Mouse (Mus musculus) liver, embryonic 11.5 days (tissue): ENCODE results near the gene Smim5. TPM values are rescaled to one million over a fixed set of nuclear protein-coding genes. Genes with fewer than 3 reads are reported as not detected.
A peak's percentile ranks its signal among the peaks of the same experiment; 100 is the strongest.

Experiments used
- ATAC-seq: fragments of 200-750 bp; cut with Nextera tagmentation; replicated peaks from 2 replicates; pipeline ENCODE4 v1.8.0; 2017; ENCODE audit warnings: moderate number of reproducible peaks, mild to moderate bottlenecking, moderate TSS enrichment, moderate library complexity; ENCODE audit not compliant: low FRiP score
- DNase-seq: peaks from one replicate; pipeline ENCODE4 v3.0.0-alpha.2; 2017; ENCODE audit warnings: low spot score
- H3K27ac ChIP-seq: fragments of 300-500 bp; sonication (generic); 2 replicates; pipeline ENCODE4 v1.5.1; 2014; ENCODE audit warnings: mild to moderate bottlenecking, low read depth, low read length, control low read depth
- H3K27me3 ChIP-seq: fragments of 300-500 bp; sonication (generic); replicated peaks from 2 replicates; pipeline ENCODE4 v1.6.1; 2014; ENCODE audit warnings: low read length, mixed read lengths; ENCODE audit not compliant: control insufficient read depth, insufficient read depth
- H3K36me3 ChIP-seq: fragments of 300-500 bp; sonication (generic); 2 replicates; pipeline ENCODE4 v1.6.1; 2014; ENCODE audit warnings: mild to moderate bottlenecking, low read length, moderate library complexity, mixed read lengths; ENCODE audit not compliant: control insufficient read depth, insufficient read depth
- H3K4me1 ChIP-seq: fragments of 300-500 bp; sonication (generic); replicated peaks from 2 replicates; pipeline ENCODE4 v1.6.1; 2014; ENCODE audit warnings: low read length, mixed read lengths; ENCODE audit not compliant: control insufficient read depth, insufficient read depth
- H3K4me2 ChIP-seq: fragments of 300-500 bp; sonication (generic); 2 replicates; pipeline ENCODE4 v1.6.1; 2014; ENCODE audit warnings: mild to moderate bottlenecking, control low read depth, moderate library complexity
- H3K4me3 ChIP-seq: fragments of 300-500 bp; sonication (generic); 2 replicates; pipeline ENCODE4 v1.5.1; 2014; ENCODE audit warnings: low read depth, low read length, control low read depth
- H3K9ac ChIP-seq: fragments of 300-500 bp; sonication (generic); 2 replicates; pipeline ENCODE4 v1.6.1; 2014; ENCODE audit warnings: low read depth, low read length, control low read depth
- H3K9me3 ChIP-seq: fragments of 300-500 bp; sonication (generic); 2 replicates; pipeline ENCODE4 v1.6.1; 2016; ENCODE audit warnings: low read length, inconsistent platforms, mixed read lengths; ENCODE audit not compliant: control insufficient read depth
- WGBS: fragments of 180-500 bp; shearing (Covaris S2); extraction: QIAGEN DNeasy Blood & Tissue Kit; methylation state at CpG from one replicate; pipeline ENCODE4 v1.1.7; 2014; 5-methylcytosine and 5-hydroxymethylcytosine counted together
- polyA plus RNA-seq: library from polyadenylated mRNA; unstranded; fragments of >200 nt; fragmentation: Nextera tagmentation; extraction: Ambion mirVana; gene quantifications from 2 replicates; pipeline ENCODE4 v1.2.1, GENCODE M21; 2014

Smim5 gene
- polyA plus RNA-seq, 1 experiment from 2014 or later = 45.9 TPM

DNA sequence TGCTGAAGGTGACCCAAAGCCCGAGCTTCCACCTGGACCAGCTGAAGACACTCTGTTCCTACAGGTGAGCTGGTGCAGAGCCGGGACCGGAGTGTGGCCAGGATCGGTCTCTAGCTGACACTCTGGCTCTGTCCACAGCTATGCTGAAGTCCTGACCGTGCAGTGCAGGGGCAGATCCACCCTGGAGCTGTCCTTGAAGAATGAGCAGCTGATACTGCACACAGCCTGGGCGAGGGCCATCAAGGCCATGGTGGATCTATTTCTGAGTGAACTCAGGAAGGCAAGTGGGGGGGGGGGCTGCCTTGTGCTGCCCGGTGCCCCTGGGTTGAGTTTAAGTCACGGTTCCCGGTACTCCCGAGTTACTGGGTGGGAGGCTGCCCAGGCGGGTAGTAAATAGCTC, 13.3 kb upstream of the Smim5 start:
- H3K4me3 ChIP-seq = no peak overlapping the region
- no peak overlapping the region for H3K9ac ChIP-seq
- H3K9me3 ChIP-seq = no peaks in the 10 kb centered on the region
- no peaks in the 10 kb centered on the region; the same call in 1 of the 2 replicates for H3K4me1 ChIP-seq
- peaks cover 12% of the 10 kb centered on the region for H3K27me3 ChIP-seq
- no peak overlapping the region for H3K27ac ChIP-seq
- H3K4me2 ChIP-seq = no peak overlapping the region
- 84% methylated on average over 11 of the region's 11 CpGs for WGBS
- no peaks in the 10 kb centered on the region for H3K36me3 ChIP-seq
- DNase-seq (no peak), ATAC-seq (no peak)

GRCm38 (mm10) chr11:115888020-115888419, 11.7 kb upstream of the Smim5 start:
- ATAC-seq (no peak), DNase-seq (no peak)
- H3K27ac ChIP-seq = no peak overlapping the region
- 0 out of 2 replicates have a peak, but pooled peaks cover under 1% of the 10 kb centered on the region for H3K36me3 ChIP-seq
- no peaks in the 10 kb centered on the region; the same call in 1 of the 2 replicates for H3K4me1 ChIP-seq
- no peak overlapping the region for H3K9ac ChIP-seq
- 83% methylated on average over 5 of the region's 5 CpGs for WGBS
- H3K4me2 ChIP-seq = no peak overlapping the region
- H3K27me3 ChIP-seq = peaks cover 9% of the 10 kb centered on the region
- H3K4me3 ChIP-seq = no peak overlapping the region
- H3K9me3 ChIP-seq = no peaks in the 10 kb centered on the region

- ATAC-seq (no peak), DNase-seq (no peak)
- no peaks in the 10 kb centered on the region; the same call in 1 of the 2 replicates for H3K4me1 ChIP-seq
- WGBS = 74% methylated on average over 6 of the region's 6 CpGs
- H3K27ac ChIP-seq = no peak overlapping the region
- H3K36me3 ChIP-seq = peaks cover 2% of the 10 kb centered on the region; the same call in 1 of the 2 replicates
- no peak overlapping the region for H3K4me3 ChIP-seq
- H3K9ac ChIP-seq = no peak overlapping the region
- no peaks in the 10 kb centered on the region for H3K9me3 ChIP-seq
- no peaks in the 10 kb centered on the region; the same call in none of the 2 replicates for H3K27me3 ChIP-seq
- H3K4me2 ChIP-seq = no peak overlapping the region
Measured at GRCm38 (mm10) chr11:115889159-115889558, 10.6 kb upstream of the Smim5 start.

GRCm38 (mm10) chr11:115892213-115892612, 7.6 kb upstream of the Smim5 start:
- Histone ChIP-seq H3K27ac (no peak overlapping the region; the same call in 1 of the 2 replicates), H3K4me3 (no peak overlapping the region), H3K36me3 (peaks cover 4% of the 10 kb centered on the region; the same call in 1 of the 2 replicates), H3K27me3 (no peaks in the 10 kb centered on the region), H3K9me3 (no peaks in the 10 kb centered on the region), H3K4me1 (no peaks in the 10 kb centered on the region; the same call in 1 of the 2 replicates), H3K4me2 (no peak overlapping the region), H3K9ac (no peak overlapping the region)
- no peak for ATAC-seq
- WGBS = 59% methylated on average over 6 of the region's 6 CpGs
- DNase-seq = no peak

GRCm38 (mm10) chr11:115893071-115893470, 6.7 kb upstream of the Smim5 start:
- 90% methylated on average over 9 of the region's 9 CpGs for WGBS
- H3K36me3 ChIP-seq = peaks cover 4% of the 10 kb centered on the region; the same call in 1 of the 2 replicates
- DNase-seq = no peak

GRCm38 (mm10) chr11:115894755-115895520, 4.8 kb upstream of the Smim5 start:
- Histone ChIP-seq H3K27ac (no peak overlapping the region), H3K4me3 (no peak overlapping the region), H3K4me1 (peaks cover 17% of the 10 kb centered on the region), H3K27me3 (no peaks in the 10 kb centered on the region), H3K4me2 (no peak overlapping the region), H3K36me3 (peaks cover 4% of the 10 kb centered on the region; the same call in 1 of the 2 replicates), H3K9ac (no peak overlapping the region), H3K9me3 (no peaks in the 10 kb centered on the region)
- no peak for DNase-seq
- no peak for ATAC-seq
- 68% methylated on average over 14 of the region's 14 CpGs for WGBS

More at GRCm38 (mm10) chr11:115893071-115893470, 6.7 kb upstream of the Smim5 start:
- Histone ChIP-seq H3K9ac (no peak overlapping the region), H3K4me1 (no peaks in the 10 kb centered on the region; the same call in none of the 2 replicates), H3K27me3 (no peaks in the 10 kb centered on the region), H3K4me2 (no peak overlapping the region), H3K9me3 (no peaks in the 10 kb centered on the region), H3K27ac (no peak overlapping the region), H3K4me3 (no peak overlapping the region)
- no peak for ATAC-seq

- Histone ChIP-seq H3K4me2 (peak overlapping the region; percentile 40), H3K4me3 (no peak overlapping the region)
- WGBS = 66% methylated on average over 7 of the region's 7 CpGs
Measured at GRCm38 (mm10) chr11:115898446-115898845, 1.3 kb upstream of the Smim5 start.

DNA sequence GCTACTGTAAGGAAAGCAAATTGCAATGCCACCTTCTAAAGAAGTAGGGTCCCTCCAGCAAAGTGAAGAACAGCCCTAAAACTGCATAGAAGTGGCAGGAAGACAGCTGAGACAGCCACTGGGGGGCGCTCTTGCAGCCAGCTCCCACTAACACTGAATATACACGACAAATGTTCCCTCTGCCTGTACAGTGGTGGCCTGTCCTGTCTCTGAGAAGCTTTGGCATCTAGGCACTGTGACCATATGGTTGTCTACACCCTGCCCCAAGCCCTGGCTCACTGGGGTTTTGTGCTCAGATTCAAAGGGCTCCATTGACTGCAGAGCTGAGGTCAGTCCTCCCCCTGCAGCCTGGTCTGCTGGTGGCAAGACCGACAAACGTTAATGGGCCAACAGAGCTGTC, 880 bp upstream of the Smim5 start:
- H3K4me2 ChIP-seq = peak overlapping the region; percentile 40
- DNase-seq = peak; percentile 66
- H3K4me1 ChIP-seq = peaks cover 54% of the 10 kb centered on the region
- peak overlapping the region; percentile 80 for H3K9ac ChIP-seq
- H3K27me3 ChIP-seq = no peaks in the 10 kb centered on the region
- H3K36me3 ChIP-seq = peaks cover 2% of the 10 kb centered on the region; the same call in 1 of the 2 replicates
- ATAC-seq = no peak; the same call in 1 of the 2 replicates
- WGBS = 19% methylated on average over 4 of the region's 4 CpGs
- peak overlapping the region; percentile 100 for H3K27ac ChIP-seq
- no peaks in the 10 kb centered on the region for H3K9me3 ChIP-seq
- no peak overlapping the region for H3K4me3 ChIP-seq

More at GRCm38 (mm10) chr11:115898446-115898845, 1.3 kb upstream of the Smim5 start:
- Histone ChIP-seq H3K27ac (peak overlapping the region; percentile 100), H3K9me3 (no peaks in the 10 kb centered on the region), H3K27me3 (no peaks in the 10 kb centered on the region), H3K4me1 (peaks cover 49% of the 10 kb centered on the region), H3K9ac (peak overlapping the region; percentile 50), H3K36me3 (peaks cover 2% of the 10 kb centered on the region; the same call in 1 of the 2 replicates)
- ATAC-seq (no peak), DNase-seq (no peak)
